Mouse (Mus musculus) neural tube, embryonic 13.5 days (tissue): ENCODE results near the gene Zbtb4. TPM values are rescaled to one million over a fixed set of nuclear protein-coding genes. Genes with fewer than 3 reads are reported as not detected.

Experiments used
- ATAC-seq: fragments of 200-750 bp; cut with Nextera tagmentation; 2 replicates; pipeline ENCODE4 v1.8.0; 2017; ENCODE audit warnings: low read depth, mild to moderate bottlenecking, moderate TSS enrichment, moderate library complexity
- H3K27ac ChIP-seq: fragments of 300-500 bp; sonication (generic); replicated peaks from 2 replicates; pipeline ENCODE4 v1.5.1; 2015; ENCODE audit warnings: moderate library complexity, mild to moderate bottlenecking, inconsistent platforms
- H3K27me3 ChIP-seq: fragments of 300-500 bp; sonication (generic); 2 replicates; pipeline ENCODE4 v1.6.1; 2015; ENCODE audit warnings: mild to moderate bottlenecking, inconsistent platforms
- H3K36me3 ChIP-seq: fragments of 300-500 bp; sonication (generic); 2 replicates; pipeline ENCODE4 v1.6.1; 2015; ENCODE audit warnings: mild to moderate bottlenecking, inconsistent platforms
- H3K4me1 ChIP-seq: fragments of 300-500 bp; sonication (generic); replicated peaks from 2 replicates; pipeline ENCODE4 v1.6.1; 2015; ENCODE audit warnings: inconsistent platforms
- H3K4me2 ChIP-seq: fragments of 300-500 bp; sonication (generic); 2 replicates; pipeline ENCODE4 v1.6.1; 2015; ENCODE audit warnings: inconsistent platforms, mild to moderate bottlenecking, moderate library complexity
- H3K4me3 ChIP-seq: fragments of 300-500 bp; sonication (generic); 2 replicates; pipeline ENCODE4 v1.5.1; 2015; ENCODE audit warnings: mild to moderate bottlenecking, inconsistent platforms
- H3K9ac ChIP-seq: fragments of 300-500 bp; sonication (generic); 2 replicates; pipeline ENCODE4 v1.6.1; 2015; ENCODE audit warnings: moderate library complexity, mild to moderate bottlenecking, inconsistent platforms
- H3K9me3 ChIP-seq: fragments of 300-500 bp; sonication (generic); 2 replicates; pipeline ENCODE4 v1.6.1; 2016; ENCODE audit warnings: inconsistent platforms
- WGBS: fragments of 180-500 bp; shearing (Covaris S2); methylation state at CpG from one replicate; pipeline ENCODE4 v1.1.7; 2015; 5-methylcytosine and 5-hydroxymethylcytosine counted together
- polyA plus RNA-seq: library from polyadenylated mRNA; unstranded; fragments of >200 nt; fragmentation: Nextera tagmentation; extraction: Ambion mirVana; gene quantifications from 2 replicates; pipeline ENCODE4 v1.2.1, GENCODE M21; 2015

Zbtb4 gene
- polyA plus RNA-seq, 1 experiment from 2014 or later: 2.9 TPM

- H3K9ac ChIP-seq: no peak overlapping the region
- H3K9me3 ChIP-seq: no peaks in the 10 kb centered on the region
- H3K4me3 ChIP-seq: no peak overlapping the region
- H3K27me3 ChIP-seq: no peaks in the 10 kb centered on the region
- H3K27ac ChIP-seq: no peak overlapping the region
- WGBS: 64% methylated on average over 3 of the region's 3 CpGs
- H3K4me2 ChIP-seq: peak overlapping the region; percentile 92
- no peaks in the 10 kb centered on the region for H3K36me3 ChIP-seq
- ATAC-seq: no peak
- peaks cover 69% of the 10 kb centered on the region for H3K4me1 ChIP-seq
Observed at GRCm38 (mm10) chr11:69754701-69755100, 11.0 kb upstream of the Zbtb4 start.

GRCm38 (mm10) chr11:69757303-69758089 is 8.2 kb upstream of the Zbtb4 start:
- H3K36me3 ChIP-seq: no peaks in the 10 kb centered on the region
- peak overlapping the region; percentile 92 for H3K9ac ChIP-seq
- peaks cover 69% of the 10 kb centered on the region for H3K4me1 ChIP-seq
- H3K27ac ChIP-seq: peak overlapping the region; percentile 99
- H3K4me2 ChIP-seq: peak overlapping the region; percentile 92
- H3K9me3 ChIP-seq: no peaks in the 10 kb centered on the region
- 46% methylated on average over 9 of the region's 9 CpGs for WGBS
- no peak for ATAC-seq
- H3K4me3 ChIP-seq: peak overlapping the region; percentile 63
- no peaks in the 10 kb centered on the region for H3K27me3 ChIP-seq

GRCm38 (mm10) chr11:69758090-69758456 is 7.6 kb upstream of the Zbtb4 start:
- H3K4me3 ChIP-seq: peak overlapping the region; percentile 63
- no peaks in the 10 kb centered on the region for H3K9me3 ChIP-seq
- H3K4me2 ChIP-seq: peak overlapping the region; percentile 92
- under 1% methylated on average over 26 of the region's 26 CpGs for WGBS
- H3K27ac ChIP-seq: peak overlapping the region; percentile 99
- H3K36me3 ChIP-seq: no peaks in the 10 kb centered on the region
- no peaks in the 10 kb centered on the region for H3K27me3 ChIP-seq
- peak; percentile 82 for ATAC-seq
- H3K9ac ChIP-seq: peak overlapping the region; percentile 92
- H3K4me1 ChIP-seq: peaks cover 64% of the 10 kb centered on the region

- Histone ChIP-seq H3K4me1 (peaks cover 61% of the 10 kb centered on the region), H3K9me3 (no peaks in the 10 kb centered on the region), H3K27ac (peak within 1 kb of the TSS; percentile 99), H3K27me3 (no peaks in the 10 kb centered on the region), H3K9ac (peak within 1 kb of the TSS; percentile 92), H3K36me3 (no peaks in the 10 kb centered on the region), H3K4me2 (peak within 1 kb of the TSS; percentile 92), H3K4me3 (peak within 1 kb of the TSS; percentile 63)
- ATAC-seq: peak; percentile 97
- WGBS: under 1% methylated on average over 36 of the region's 36 CpGs
Observed at GRCm38 (mm10) chr11:69758478-69758970, 7.2 kb upstream of the Zbtb4 start, which contains the start of gene Polr2a. TSS of gene Polr2a (minus strand) at chr11:69758637.

- Histone ChIP-seq H3K9ac (peak overlapping the region; percentile 92), H3K4me2 (peak overlapping the region; percentile 92), H3K27ac (peak overlapping the region; percentile 99), H3K4me1 (peaks cover 54% of the 10 kb centered on the region), H3K27me3 (no peaks in the 10 kb centered on the region), H3K4me3 (peak overlapping the region; percentile 63), H3K9me3 (no peaks in the 10 kb centered on the region), H3K36me3 (no peaks in the 10 kb centered on the region)
- WGBS: 0% methylated on average over 37 of the region's 37 CpGs
- ATAC-seq: peak; percentile 93
Observed at GRCm38 (mm10) chr11:69758971-69759721, 6.6 kb upstream of the Zbtb4 start.

GRCm38 (mm10) chr11:69760160-69760900 is 5.4 kb upstream of the Zbtb4 start:
- H3K36me3 ChIP-seq: no peaks in the 10 kb centered on the region
- H3K27ac ChIP-seq: peak overlapping the region; percentile 99
- H3K9me3 ChIP-seq: no peaks in the 10 kb centered on the region
- peak overlapping the region; percentile 92 for H3K4me2 ChIP-seq
- WGBS: 80% methylated on average over 14 of the region's 14 CpGs
- H3K4me3 ChIP-seq: peak overlapping the region; percentile 63
- H3K4me1 ChIP-seq: peaks cover 46% of the 10 kb centered on the region
- no peak for ATAC-seq
- no peaks in the 10 kb centered on the region for H3K27me3 ChIP-seq
- H3K9ac ChIP-seq: peak overlapping the region; percentile 92

- H3K36me3 ChIP-seq: no peaks in the 10 kb centered on the region
- no peaks in the 10 kb centered on the region for H3K9me3 ChIP-seq
- peaks cover 43% of the 10 kb centered on the region for H3K4me1 ChIP-seq
- no peak overlapping the region for H3K4me2 ChIP-seq
- H3K27me3 ChIP-seq: no peaks in the 10 kb centered on the region
- H3K27ac ChIP-seq: peak overlapping the region; percentile 99
- ATAC-seq: no peak
- 0 out of 2 replicates have a peak overlapping the region, but pooled peaks have one; percentile 9 for H3K9ac ChIP-seq
- 93% methylated on average over 7 of the region's 7 CpGs for WGBS
- H3K4me3 ChIP-seq: no peak overlapping the region
Observed at GRCm38 (mm10) chr11:69760901-69761200, 4.9 kb upstream of the Zbtb4 start.

- Histone ChIP-seq H3K4me3 (no peak within 1 kb of the TSS), H3K9ac (0 out of 2 replicates have a peak within 1 kb of the TSS, but pooled peaks have one; percentile 9), H3K27ac (peak within 1 kb of the TSS; percentile 99), H3K4me2 (no peak within 1 kb of the TSS), H3K36me3 (no peaks in the 10 kb centered on the region), H3K4me1 (peaks cover 38% of the 10 kb centered on the region), H3K27me3 (no peaks in the 10 kb centered on the region), H3K9me3 (no peaks in the 10 kb centered on the region)
- ATAC-seq: no peak
- WGBS: 81% methylated on average over 1 of the region's 1 CpGs
Observed at GRCm38 (mm10) chr11:69761868-69762267, 3.8 kb upstream of the Zbtb4 start, which contains the start of gene Slc35g3. TSS of gene Slc35g3 (minus strand) at chr11:69761968.

- H3K9ac ChIP-seq: no peak overlapping the region
- H3K27me3 ChIP-seq: no peaks in the 10 kb centered on the region
- H3K4me3 ChIP-seq: no peak overlapping the region
- no peaks in the 10 kb centered on the region for H3K9me3 ChIP-seq
- 68% methylated on average over 7 of the region's 7 CpGs for WGBS
- H3K36me3 ChIP-seq: no peaks in the 10 kb centered on the region
- no peak overlapping the region for H3K4me2 ChIP-seq
- no peak overlapping the region for H3K27ac ChIP-seq
- ATAC-seq: no peak
- peaks cover 44% of the 10 kb centered on the region for H3K4me1 ChIP-seq
Observed at GRCm38 (mm10) chr11:69763551-69763950, 2.2 kb upstream of the Zbtb4 start.

- Histone ChIP-seq H3K27ac (peak overlapping the region; percentile 91), H3K9ac (peak overlapping the region; percentile 98), H3K4me2 (peak overlapping the region; percentile 60), H3K4me1 (peaks cover 32% of the 10 kb centered on the region), H3K4me3 (peak overlapping the region; percentile 87), H3K9me3 (no peaks in the 10 kb centered on the region), H3K36me3 (no peaks in the 10 kb centered on the region), H3K27me3 (no peaks in the 10 kb centered on the region)
- under 1% methylated on average over 33 of the region's 37 CpGs for WGBS
- ATAC-seq: peak; percentile 80
Observed at GRCm38 (mm10) chr11:69766126-69766609, 456 bp downstream of the Zbtb4 start.

GRCm38 (mm10) chr11:69766872-69767624 is 1.3 kb downstream of the Zbtb4 start:
- 68% methylated on average over 13 of the region's 13 CpGs for WGBS
- ATAC-seq: 0 out of 2 replicates have a peak, but pooled peaks have one; percentile 2

More at GRCm38 (mm10) chr11:69766872-69767624, 1.3 kb downstream of the Zbtb4 start:
- Histone ChIP-seq H3K36me3 (no peaks in the 10 kb centered on the region), H3K9ac (peak overlapping the region; percentile 98), H3K27me3 (no peaks in the 10 kb centered on the region), H3K4me2 (peak overlapping the region; percentile 60), H3K27ac (no peak overlapping the region), H3K4me3 (peak overlapping the region; percentile 87), H3K4me1 (peaks cover 32% of the 10 kb centered on the region), H3K9me3 (no peaks in the 10 kb centered on the region)
